Mouse (Mus musculus): ENCODE data around the gene Kmt5b. TPM values are rescaled to one million over a fixed set of nuclear protein-coding genes. Genes with fewer than 3 reads are reported as not detected.
A peak's percentile ranks its signal among the peaks of the same experiment; 100 is the strongest.

The Kmt5b gene
- polyA plus RNA-seq, 1 experiment from 2014 or later: 34.1 TPM

DNA sequence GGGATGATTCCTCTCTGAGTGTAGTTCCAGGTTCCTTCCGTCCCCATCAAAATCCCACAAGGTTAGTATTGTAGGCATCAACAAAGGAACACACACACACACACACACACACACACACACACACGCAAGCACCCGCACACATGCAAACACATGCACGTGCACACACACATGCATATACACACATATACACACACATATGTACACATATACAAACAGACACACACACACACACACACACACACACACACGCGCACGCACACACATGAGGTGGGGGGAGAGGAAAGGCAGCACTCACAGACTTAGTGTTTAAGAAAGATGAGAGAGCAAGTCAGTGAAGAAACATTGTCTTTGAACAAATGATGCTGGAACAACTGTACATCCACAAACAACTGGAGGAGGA lies 23.9 kb upstream of the Kmt5b start:
- ATAC-seq (ENCODE audit: insufficient number of reproducible peaks, insufficient read depth, low FRiP score, low TSS enrichment, low read depth): no peak
- Histone ChIP-seq H3K9ac (0 out of 2 replicates have a peak overlapping the region, but pooled peaks have one; percentile 11), H3K4me3 (peak overlapping the region; percentile 56), H3K4me2 (peak overlapping the region; percentile 66), H3K36me3 (no peaks in the 10 kb centered on the region), H3K27ac (no peak overlapping the region), H3K9me3 (no peaks in the 10 kb centered on the region; the same call in 1 of the 2 replicates), H3K4me1 (peaks cover 6% of the 10 kb centered on the region), H3K27me3 (no peaks in the 10 kb centered on the region)
- WGBS: 77% methylated on average over 7 of the region's 7 CpGs

DNA sequence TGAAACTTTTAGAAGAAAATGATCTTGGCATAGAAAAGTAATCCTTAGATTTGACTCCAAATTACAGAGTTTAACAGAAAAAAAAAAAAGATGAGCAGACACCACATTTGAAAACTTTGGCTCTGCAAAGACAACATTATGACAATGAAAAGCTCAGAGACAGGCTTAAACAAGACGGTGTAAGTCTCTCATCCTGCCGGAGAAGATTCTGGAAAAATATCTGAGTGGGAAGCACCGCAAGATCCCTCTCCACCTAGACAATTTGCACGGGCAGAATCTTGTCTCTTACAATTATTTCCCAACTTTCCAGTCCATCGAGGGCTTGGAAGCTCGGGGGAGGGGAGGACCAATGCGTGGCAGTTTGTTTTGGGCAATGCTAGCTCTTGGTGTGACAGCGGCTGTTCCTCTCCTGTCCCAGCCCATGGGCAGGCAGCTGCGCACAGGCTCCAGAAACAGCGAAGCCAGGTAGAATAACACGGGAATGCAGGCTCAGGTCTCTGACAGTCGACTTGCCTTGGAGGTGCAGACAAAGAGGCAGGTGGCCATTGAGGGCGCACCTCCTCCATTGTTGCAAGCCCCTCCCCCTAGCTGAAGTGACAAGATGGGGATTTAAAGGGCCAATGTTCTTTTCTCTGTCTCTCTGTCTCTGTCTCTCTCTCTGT lies 23.2 kb upstream of the Kmt5b start:
- H3K27me3 ChIP-seq: no peaks in the 10 kb centered on the region
- 0 out of 2 replicates have a peak, but pooled peaks have one; percentile 75 for ATAC-seq (ENCODE audit: insufficient number of reproducible peaks, insufficient read depth, low FRiP score, low TSS enrichment, low read depth)
- 3% methylated on average over 13 of the region's 13 CpGs for WGBS
- peak overlapping the region; percentile 89 for H3K27ac ChIP-seq
- no peaks in the 10 kb centered on the region for H3K36me3 ChIP-seq
- peak overlapping the region; percentile 66 for H3K4me2 ChIP-seq
- H3K4me3 ChIP-seq: peak overlapping the region; percentile 56
- no peaks in the 10 kb centered on the region; the same call in 1 of the 2 replicates for H3K9me3 ChIP-seq
- peak overlapping the region; percentile 79 for H3K9ac ChIP-seq
- H3K4me1 ChIP-seq: peaks cover 6% of the 10 kb centered on the region

DNA sequence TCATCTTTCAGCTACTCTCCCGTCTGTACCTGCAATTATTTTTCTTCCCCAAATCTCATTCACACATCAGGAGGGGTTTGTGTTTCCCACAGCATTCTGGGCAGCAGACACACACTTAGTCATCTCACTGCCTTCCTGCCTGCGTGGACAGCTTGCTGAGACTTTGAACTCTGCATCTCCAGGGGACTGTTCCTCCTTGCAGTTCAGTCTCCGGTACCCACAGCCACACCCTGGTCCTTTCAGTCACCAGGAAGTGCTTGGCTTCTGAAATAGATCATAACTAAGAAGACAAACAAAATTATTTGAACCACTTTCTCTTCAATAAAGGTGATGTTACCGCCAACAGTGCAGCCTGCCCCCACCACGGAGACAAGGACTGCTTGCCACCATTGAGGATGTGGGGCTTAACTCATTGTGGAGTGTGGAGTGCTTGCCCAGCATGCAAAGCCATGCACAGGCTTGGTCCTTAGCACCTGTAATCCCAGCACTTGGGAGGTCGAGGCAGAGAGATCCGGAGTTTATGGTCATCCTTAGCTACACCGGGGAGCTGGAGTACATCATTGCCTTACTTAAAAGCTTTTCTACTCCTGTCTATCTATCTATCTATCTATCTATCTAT lies 14.5 kb upstream of the Kmt5b start:
- Histone ChIP-seq H3K4me1 (no peaks in the 10 kb centered on the region), H3K36me3 (no peaks in the 10 kb centered on the region), H3K27me3 (no peaks in the 10 kb centered on the region), H3K4me3 (no peak overlapping the region), H3K9ac (no peak overlapping the region), H3K9me3 (no peaks in the 10 kb centered on the region; the same call in 1 of the 2 replicates), H3K4me2 (no peak overlapping the region), H3K27ac (no peak overlapping the region)
- no peak for ATAC-seq (ENCODE audit: insufficient number of reproducible peaks, insufficient read depth, low FRiP score, low TSS enrichment, low read depth)
- WGBS: 58% methylated on average over 8 of the region's 8 CpGs

DNA sequence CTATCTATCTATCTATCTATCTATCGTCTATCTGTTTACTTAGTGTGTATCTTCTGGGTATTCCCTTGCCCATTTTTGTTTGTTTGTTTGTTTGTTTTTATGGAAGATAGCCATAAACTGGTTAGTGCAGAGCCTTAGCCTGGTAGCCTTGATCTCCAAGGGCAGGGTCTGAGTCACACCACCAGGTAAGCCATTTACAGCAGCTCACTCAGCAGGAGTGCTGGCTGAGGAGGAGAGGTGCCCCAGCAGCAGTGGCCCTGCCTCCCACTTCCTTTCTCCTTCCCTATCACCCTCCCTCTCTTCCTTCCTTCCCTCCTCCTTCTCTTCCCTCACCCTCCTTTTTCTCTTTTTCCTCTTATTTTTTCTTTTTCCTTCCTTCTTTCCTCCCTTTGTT lies 14.0 kb upstream of the Kmt5b start:
- H3K4me1 ChIP-seq: no peaks in the 10 kb centered on the region
- H3K27ac ChIP-seq: no peak overlapping the region
- ATAC-seq (ENCODE audit: insufficient number of reproducible peaks, insufficient read depth, low FRiP score, low TSS enrichment, low read depth): no peak
- no peak overlapping the region for H3K4me3 ChIP-seq
- no peaks in the 10 kb centered on the region for H3K27me3 ChIP-seq
- whole genome bisulfite sequencing: 89% methylated on average over 1 of the region's 1 CpGs
- no peaks in the 10 kb centered on the region for H3K36me3 ChIP-seq
- H3K4me2 ChIP-seq: no peak overlapping the region
- no peaks in the 10 kb centered on the region; the same call in 1 of the 2 replicates for H3K9me3 ChIP-seq
- H3K9ac ChIP-seq: no peak overlapping the region

GRCm38 (mm10) chr19:3753738-3754137 lies 13.5 kb upstream of the Kmt5b start:
- no peaks in the 10 kb centered on the region for H3K9me3 ChIP-seq
- no peak overlapping the region for H3K9ac ChIP-seq
- no peak overlapping the region for H3K4me3 ChIP-seq
- H3K27me3 ChIP-seq: no peaks in the 10 kb centered on the region
- 53% methylated on average over 8 of the region's 8 CpGs for WGBS
- no peaks in the 10 kb centered on the region for H3K4me1 ChIP-seq
- no peak overlapping the region for H3K27ac ChIP-seq
- H3K36me3 ChIP-seq: no peaks in the 10 kb centered on the region
- no peak overlapping the region for H3K4me2 ChIP-seq
- ATAC-seq (ENCODE audit: insufficient number of reproducible peaks, insufficient read depth, low FRiP score, low TSS enrichment, low read depth): no peak

DNA sequence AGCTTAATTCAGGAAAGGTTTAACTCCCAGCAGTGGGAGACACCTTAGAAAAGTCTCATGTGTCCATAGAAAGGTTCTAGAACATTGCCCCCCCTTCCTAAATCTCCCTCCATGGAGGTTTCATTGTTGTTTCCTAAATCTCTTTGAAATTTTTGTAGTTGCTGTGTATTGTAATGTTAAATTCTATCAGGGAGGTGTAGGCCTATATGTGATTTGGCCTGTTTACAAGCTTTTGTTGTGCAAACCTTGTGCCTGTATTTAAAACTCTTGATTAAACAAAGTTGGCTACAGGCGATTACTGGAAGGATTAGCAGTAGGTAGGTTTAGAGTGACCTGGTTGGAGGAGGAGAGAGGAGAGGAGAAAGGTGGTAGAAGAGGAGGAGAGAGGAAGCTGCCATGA lies 9.4 kb upstream of the Kmt5b start:
- no peak for ATAC-seq (ENCODE audit: insufficient number of reproducible peaks, insufficient read depth, low FRiP score, low TSS enrichment, low read depth)
- Histone ChIP-seq H3K27me3 (no peaks in the 10 kb centered on the region), H3K36me3 (no peaks in the 10 kb centered on the region), H3K4me2 (no peak overlapping the region), H3K4me3 (no peak overlapping the region), H3K4me1 (no peaks in the 10 kb centered on the region), H3K9ac (no peak overlapping the region), H3K9me3 (no peaks in the 10 kb centered on the region), H3K27ac (no peak overlapping the region)
- WGBS: 48% methylated on average over 1 of the region's 1 CpGs

DNA sequence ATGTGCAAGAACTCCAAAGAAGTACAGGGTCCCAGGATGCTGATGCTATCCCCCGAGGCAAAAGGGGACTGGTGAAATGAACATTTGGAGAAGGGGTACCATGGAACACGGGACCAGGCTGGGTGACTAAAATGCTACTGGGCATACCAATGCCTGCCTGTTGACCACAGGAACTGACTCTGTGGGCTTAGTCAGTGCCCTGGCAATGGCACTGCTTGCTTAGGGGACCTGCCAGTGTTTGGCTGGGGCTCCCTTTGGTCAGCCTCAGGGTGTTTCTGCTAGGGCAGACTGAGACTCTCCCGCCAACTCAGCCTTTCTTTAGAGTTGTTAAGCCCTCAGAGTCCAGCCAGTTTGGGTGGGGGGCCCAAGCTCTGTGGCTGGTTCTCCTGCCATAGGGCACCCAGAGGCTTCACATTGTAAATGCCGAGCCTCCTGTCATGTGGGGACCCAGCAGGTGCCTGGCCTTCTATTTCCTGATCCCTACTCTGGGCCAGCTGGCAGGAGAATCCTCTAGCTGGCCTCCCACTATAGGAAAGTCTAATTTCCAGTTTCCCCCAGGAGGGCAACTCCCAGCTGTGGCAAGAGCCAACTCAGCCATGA lies 1.9 kb upstream of the Kmt5b start:
- ATAC-seq (ENCODE audit: insufficient number of reproducible peaks, insufficient read depth, low FRiP score, low TSS enrichment, low read depth): no peak
- Histone ChIP-seq H3K4me1 (peaks cover 16% of the 10 kb centered on the region), H3K4me3 (no peak overlapping the region), H3K36me3 (0 out of 2 replicates have a peak, but pooled peaks cover 3% of the 10 kb centered on the region), H3K9me3 (no peaks in the 10 kb centered on the region), H3K27me3 (no peaks in the 10 kb centered on the region), H3K9ac (no peak overlapping the region), H3K4me2 (no peak overlapping the region), H3K27ac (no peak overlapping the region)
- 86% methylated on average over 4 of the region's 4 CpGs for WGBS

- Histone ChIP-seq H3K36me3 (0 out of 2 replicates have a peak, but pooled peaks cover 3% of the 10 kb centered on the region), H3K27me3 (no peaks in the 10 kb centered on the region), H3K9ac (no peak overlapping the region), H3K27ac (no peak overlapping the region), H3K4me3 (peak overlapping the region; percentile 93), H3K9me3 (no peaks in the 10 kb centered on the region), H3K4me2 (peak overlapping the region; percentile 87), H3K4me1 (peaks cover 17% of the 10 kb centered on the region)
- 88% methylated on average over 5 of the region's 5 CpGs for WGBS
- ATAC-seq (ENCODE audit: insufficient number of reproducible peaks, insufficient read depth, low FRiP score, low TSS enrichment, low read depth): no peak
Measured at GRCm38 (mm10) chr19:3766378-3766777, 843 bp upstream of the Kmt5b start.

- H3K27me3 ChIP-seq: no peaks in the 10 kb centered on the region
- peaks cover 17% of the 10 kb centered on the region for H3K4me1 ChIP-seq
- no peaks in the 10 kb centered on the region for H3K9me3 ChIP-seq
- peak overlapping the region; percentile 93 for H3K4me3 ChIP-seq
- peak overlapping the region; percentile 100 for H3K27ac ChIP-seq
- 0 out of 2 replicates have a peak, but pooled peaks cover 3% of the 10 kb centered on the region for H3K36me3 ChIP-seq
- peak; percentile 54; the same call in 1 of the 2 replicates for ATAC-seq (ENCODE audit: insufficient number of reproducible peaks, insufficient read depth, low FRiP score, low TSS enrichment, low read depth)
- under 1% methylated on average over 111 of the region's 111 CpGs for WGBS
- peak overlapping the region; percentile 87 for H3K4me2 ChIP-seq
- peak overlapping the region; percentile 100 for H3K9ac ChIP-seq
Measured at GRCm38 (mm10) chr19:3767781-3768696, 818 bp downstream of the Kmt5b start.

DNA sequence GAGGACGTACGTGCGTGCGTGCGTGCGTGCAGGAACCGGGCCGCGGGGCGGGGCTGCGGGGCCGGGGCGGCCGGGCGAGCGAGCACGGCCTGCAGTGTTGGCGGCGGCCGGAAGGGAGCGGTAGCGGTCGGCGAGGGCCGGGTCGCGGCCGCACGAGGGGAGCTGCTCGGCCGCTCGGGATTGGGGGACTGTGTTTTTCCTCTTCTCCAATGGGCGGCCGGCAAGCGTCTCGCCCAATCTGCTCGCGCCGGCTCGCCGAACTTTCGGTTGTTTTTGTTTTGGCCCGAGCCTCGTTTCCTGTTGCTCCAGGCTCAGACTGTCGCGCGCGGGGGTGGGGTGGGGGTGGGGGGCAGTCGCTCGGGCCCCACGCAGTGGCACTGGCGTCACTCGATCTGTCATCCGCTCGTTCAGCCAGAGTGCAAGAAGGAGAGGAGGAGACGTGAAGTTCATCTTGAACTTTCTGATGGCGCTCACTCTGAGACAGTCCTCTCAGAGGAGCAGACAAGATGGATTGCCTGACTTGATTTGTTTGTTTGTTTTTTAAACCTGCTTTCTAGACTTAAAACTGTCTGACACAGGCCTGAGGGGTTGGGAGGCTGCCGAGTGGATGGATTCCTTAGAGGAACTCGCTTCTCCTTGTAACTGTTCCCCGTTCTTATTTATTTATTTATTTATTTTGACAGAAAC lies 1.6 kb downstream of the Kmt5b start:
- Histone ChIP-seq H3K4me1 (peaks cover 17% of the 10 kb centered on the region), H3K27me3 (no peaks in the 10 kb centered on the region), H3K4me2 (peak overlapping the region; percentile 87), H3K4me3 (peak overlapping the region; percentile 93), H3K27ac (peak overlapping the region; percentile 100), H3K9ac (peak overlapping the region; percentile 100), H3K36me3 (0 out of 2 replicates have a peak, but pooled peaks cover 3% of the 10 kb centered on the region), H3K9me3 (no peaks in the 10 kb centered on the region)
- ATAC-seq (ENCODE audit: insufficient number of reproducible peaks, insufficient read depth, low FRiP score, low TSS enrichment, low read depth): peak; percentile 86
- 1% methylated on average over 60 of the region's 60 CpGs for WGBS

Data from embryonic facial prominence, embryonic 13.5 days (tissue).